Mouse (Mus musculus): ENCODE measurements around the gene Zc2hc1c. TPM values are rescaled to one million over a fixed set of nuclear protein-coding genes. Genes with fewer than 3 reads are reported as not detected.

Zc2hc1c gene
- total and polyA plus RNA-seq, 3 experiments = 0.08 to 0.13 TPM; not detected in 1

GRCm38 (mm10) chr12:85290633-85291032 lies 2.2 kb downstream of the Zc2hc1c start:
- Histone ChIP-seq H3K9ac (ENCODE audit: insufficient read depth, low read depth) (no peak overlapping the region), H3K4me2 (ENCODE audit: insufficient read depth, low read depth, poor library complexity, severe bottlenecking) (no peak overlapping the region), H3K9me3 (replicated peaks; ENCODE audit: low read length) (peaks cover 12% of the 10 kb centered on the region), H3K36me3 (replicated peaks in 1 of 2; ENCODE audit: control insufficient read depth in 1 of 2, insufficient read depth in 1 of 2, low read length in 1 of 2) (no peaks in the 10 kb centered on the region), H3K27ac (ENCODE audit: insufficient read depth, low read depth) (no peak overlapping the region), H3K4me1 (ENCODE audit: control insufficient read depth in 1 of 2, insufficient read depth in 2 of 2) (peaks cover 7 to 28% of the 10 kb centered on the region in 2 experiments; a peak in 3 of 4 replicates), H3K4me3 (replicated peaks in 1 of 3; ENCODE audit: low read depth in 2 of 3, low read length in 2 of 3, poor library complexity in 1 of 3) (no peak overlapping the region), H3K27me3 (replicated peaks) (peaks cover 13% of the 10 kb centered on the region), H3K79me2 (replicated peaks; ENCODE audit: control insufficient read depth, extremely low read depth, insufficient read depth, poor library complexity, severe bottlenecking) (no peaks in the 10 kb centered on the region)
- in situ Hi-C loops (cut with MboI; ENCODE audit: low pct_ligation_motif_present, low pct_unique_long_range_greater_than_20kb, low sequenced_read_pairs) = loop anchor here (10.0 kb wide), 1 partner anchor 126 kb away; no protein-coding TSS in a partner anchor
- dilution Hi-C loops (cut with MboI; ENCODE audit: extremely low pct_ligation_motif_present, extremely low pct_unique_long_range_greater_than_20kb, low sequenced_read_pairs) = no loop called here
- no peak for DNase-seq (ENCODE audit: extremely low read depth)
- TF ChIP-seq CHD2 (IDR thresholded peaks at IDR 0.05; ENCODE audit: low read length) = no peak

- dilution Hi-C loops (cut with MboI; ENCODE audit: extremely low pct_ligation_motif_present, extremely low pct_unique_long_range_greater_than_20kb, low sequenced_read_pairs) = no loop called here
- no peak for DNase-seq (ENCODE audit: extremely low read depth)
- Histone ChIP-seq H3K9me3 (replicated peaks; ENCODE audit: low read length) (peaks cover 12% of the 10 kb centered on the region), H3K4me1 (ENCODE audit: control insufficient read depth in 1 of 2, insufficient read depth in 2 of 2) (peaks cover 7 to 28% of the 10 kb centered on the region in 2 experiments; a peak in 3 of 4 replicates), H3K79me2 (replicated peaks; ENCODE audit: control insufficient read depth, extremely low read depth, insufficient read depth, poor library complexity, severe bottlenecking) (no peaks in the 10 kb centered on the region), H3K4me2 (ENCODE audit: insufficient read depth, low read depth, poor library complexity, severe bottlenecking) (no peak overlapping the region), H3K9ac (ENCODE audit: insufficient read depth, low read depth) (no peak overlapping the region), H3K27ac (ENCODE audit: insufficient read depth, low read depth) (no peak overlapping the region), H3K27me3 (replicated peaks) (peaks cover 13% of the 10 kb centered on the region), H3K4me3 (replicated peaks in 1 of 3; ENCODE audit: low read depth in 2 of 3, low read length in 2 of 3, poor library complexity in 1 of 3) (no peak overlapping the region), H3K36me3 (replicated peaks in 1 of 2; ENCODE audit: control insufficient read depth in 1 of 2, insufficient read depth in 1 of 2, low read length in 1 of 2) (no peaks in the 10 kb centered on the region)
- in situ Hi-C loops (cut with MboI; ENCODE audit: low pct_ligation_motif_present, low pct_unique_long_range_greater_than_20kb, low sequenced_read_pairs) = loop anchor here (10.0 kb wide), 1 partner anchor 127 kb away; no protein-coding TSS in a partner anchor
- no peak for TF ChIP-seq TBP (conservative IDR thresholded peaks at IDR 0.05; ENCODE audit: low read depth, low read length)
- TF ChIP-seq KAT2A (IDR thresholded peaks at IDR 0.05; ENCODE audit: insufficient replicate concordance, low read length) = no peak
- no peak for TF ChIP-seq USF2 (conservative IDR thresholded peaks at IDR 0.05; ENCODE audit: low read depth, low read length)
- no peak for TF ChIP-seq HCFC1 (IDR thresholded peaks at IDR 0.05; ENCODE audit: low read depth, low read length)
- no peak for TF ChIP-seq RCOR1 (conservative IDR thresholded peaks at IDR 0.05; ENCODE audit: low read depth, low read length)
- no peak for TF ChIP-seq MEF2A (IDR thresholded peaks at IDR 0.05; ENCODE audit: borderline replicate concordance, low read depth, low read length)
- no peak for TF ChIP-seq EP300 (IDR thresholded peaks at IDR 0.05; ENCODE audit: low read length)
- TF ChIP-seq CHD1 (IDR thresholded peaks at IDR 0.05; ENCODE audit: low read depth, low read length) = no peak
- TF ChIP-seq NELFE (IDR thresholded peaks at IDR 0.05; ENCODE audit: low read depth, low read length) = no peak
- no peak for TF ChIP-seq ELF1 (IDR thresholded peaks at IDR 0.05; ENCODE audit: low read depth, low read length)
- no peak for TF ChIP-seq RAD21 (IDR thresholded peaks at IDR 0.05; ENCODE audit: low read depth, low read length)
- no peak for TF ChIP-seq JUN (IDR thresholded peaks at IDR 0.05; ENCODE audit: insufficient read depth, low read depth, low read length)
Observed at GRCm38 (mm10) chr12:85291541-85291940, 3.1 kb downstream of the Zc2hc1c start.

- peaks cover 13% of the 10 kb centered on the region for H3K27me3 ChIP-seq (replicated peaks)
- in situ Hi-C loops (cut with MboI; ENCODE audit: low pct_ligation_motif_present, low pct_unique_long_range_greater_than_20kb, low sequenced_read_pairs) = loop anchor here (10.0 kb wide), 1 partner anchor 127 kb away; no protein-coding TSS in a partner anchor
- dilution Hi-C loops (cut with MboI; ENCODE audit: extremely low pct_ligation_motif_present, extremely low pct_unique_long_range_greater_than_20kb, low sequenced_read_pairs) = no loop called here
- TF ChIP-seq BHLHE40 (IDR thresholded peaks at IDR 0.05; ENCODE audit: low read depth, low read length) = 0 out of 2 replicates have a peak, but pooled peaks have one; percentile 10
- peak; percentile 37; the same call in 1 of the 2 replicates for TF ChIP-seq ETS1 (conservative IDR thresholded peaks at IDR 0.05; ENCODE audit: low read depth, low read length)
- TF ChIP-seq MEF2A (IDR thresholded peaks at IDR 0.05; ENCODE audit: borderline replicate concordance, low read depth, low read length) = peak; percentile 85; the same call in 1 of the 2 replicates
- TF ChIP-seq GABPA (IDR thresholded peaks at IDR 0.05; ENCODE audit: insufficient replicate concordance, low read depth, low read length) = no peak
- no peak for DNase-seq (ENCODE audit: extremely low read depth)
- no peak overlapping the region; the same call in 1 of the 2 replicates for H3K27ac ChIP-seq (ENCODE audit: insufficient read depth, low read depth)
- no peaks in the 10 kb centered on the region for H3K79me2 ChIP-seq (replicated peaks; ENCODE audit: control insufficient read depth, extremely low read depth, insufficient read depth, poor library complexity, severe bottlenecking)
- peak overlapping the region; percentile 21; the same call in 1 of the 2 replicates for H3K9ac ChIP-seq (ENCODE audit: insufficient read depth, low read depth)
- H3K4me1 ChIP-seq (ENCODE audit: control insufficient read depth in 1 of 2, insufficient read depth in 2 of 2) = peaks cover 7 to 28% of the 10 kb centered on the region in 2 experiments; a peak in 3 of 4 replicates
- no peak overlapping the region for H3K4me3 ChIP-seq (replicated peaks in 1 of 3; ENCODE audit: low read depth in 2 of 3, low read length in 2 of 3, poor library complexity in 1 of 3)
- peaks cover 12% of the 10 kb centered on the region for H3K9me3 ChIP-seq (replicated peaks; ENCODE audit: low read length)
- H3K36me3 ChIP-seq (replicated peaks in 1 of 2; ENCODE audit: control insufficient read depth in 1 of 2, insufficient read depth in 1 of 2, low read length in 1 of 2) = no peaks in the 10 kb centered on the region
- H3K4me2 ChIP-seq (ENCODE audit: insufficient read depth, low read depth, poor library complexity, severe bottlenecking) = peak overlapping the region; percentile 26; the same call in 1 of the 2 replicates
Observed at GRCm38 (mm10) chr12:85292288-85292687, 3.9 kb downstream of the Zc2hc1c start.
